Mouse (Mus musculus): Measurements from ENCODE around the gene Dctn5.
"Not testable (repeated sequence)": the region's sequence is repeated elsewhere in the genome, so short reads cannot be mapped to it uniquely, and the experiment has no call there.

DNA sequence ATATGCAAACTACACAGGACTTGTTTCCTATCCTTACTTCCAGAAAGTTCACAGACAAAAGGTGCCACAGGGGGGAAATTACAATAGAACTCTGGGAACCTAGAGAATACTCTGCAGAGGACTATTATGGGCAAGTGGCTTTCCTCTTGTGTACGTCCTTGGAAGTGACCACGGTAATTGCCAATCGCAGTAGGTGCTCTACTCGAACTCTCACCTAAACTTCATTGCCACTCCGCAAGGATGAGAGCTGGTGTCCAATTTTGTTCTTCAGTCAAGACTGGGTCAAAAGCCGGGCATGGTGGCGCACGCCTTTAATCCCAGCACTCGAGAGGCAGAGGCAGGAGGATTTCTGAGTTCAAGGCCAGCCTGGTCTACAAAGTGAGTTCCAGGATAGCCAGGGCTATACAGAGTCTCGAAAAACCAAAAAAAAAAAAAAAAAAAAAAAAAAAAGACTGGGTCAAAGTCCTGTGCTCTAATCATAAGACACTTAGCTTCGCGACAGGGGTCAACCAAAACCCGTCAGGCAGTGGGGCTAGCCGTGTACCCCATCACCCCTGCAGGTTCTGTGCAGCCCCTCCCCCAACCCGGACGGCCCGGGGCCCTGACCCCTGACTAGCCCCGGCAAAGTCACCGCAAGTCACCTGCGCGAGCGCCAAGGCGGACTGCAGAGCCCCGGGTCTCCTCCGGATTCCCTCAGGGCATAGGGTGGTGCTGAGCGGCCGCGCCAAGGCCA, 31.7 kb upstream of the Dctn5 start:
- not testable (repeated sequence) for TF ChIP-seq CTCF, EP300 (IDR thresholded peaks at IDR 0.05; ENCODE audit: low read depth)

All from liver, postnatal 0 days (tissue).